Mouse (Mus musculus): ENCODE data around the gene Trp53i11. TPM values are rescaled to one million over a fixed set of nuclear protein-coding genes. Genes with fewer than 3 reads are reported as not detected.

The Trp53i11 gene
- polyA plus RNA-seq, 1 experiment from 2014 or later: 42.1 TPM

DNA sequence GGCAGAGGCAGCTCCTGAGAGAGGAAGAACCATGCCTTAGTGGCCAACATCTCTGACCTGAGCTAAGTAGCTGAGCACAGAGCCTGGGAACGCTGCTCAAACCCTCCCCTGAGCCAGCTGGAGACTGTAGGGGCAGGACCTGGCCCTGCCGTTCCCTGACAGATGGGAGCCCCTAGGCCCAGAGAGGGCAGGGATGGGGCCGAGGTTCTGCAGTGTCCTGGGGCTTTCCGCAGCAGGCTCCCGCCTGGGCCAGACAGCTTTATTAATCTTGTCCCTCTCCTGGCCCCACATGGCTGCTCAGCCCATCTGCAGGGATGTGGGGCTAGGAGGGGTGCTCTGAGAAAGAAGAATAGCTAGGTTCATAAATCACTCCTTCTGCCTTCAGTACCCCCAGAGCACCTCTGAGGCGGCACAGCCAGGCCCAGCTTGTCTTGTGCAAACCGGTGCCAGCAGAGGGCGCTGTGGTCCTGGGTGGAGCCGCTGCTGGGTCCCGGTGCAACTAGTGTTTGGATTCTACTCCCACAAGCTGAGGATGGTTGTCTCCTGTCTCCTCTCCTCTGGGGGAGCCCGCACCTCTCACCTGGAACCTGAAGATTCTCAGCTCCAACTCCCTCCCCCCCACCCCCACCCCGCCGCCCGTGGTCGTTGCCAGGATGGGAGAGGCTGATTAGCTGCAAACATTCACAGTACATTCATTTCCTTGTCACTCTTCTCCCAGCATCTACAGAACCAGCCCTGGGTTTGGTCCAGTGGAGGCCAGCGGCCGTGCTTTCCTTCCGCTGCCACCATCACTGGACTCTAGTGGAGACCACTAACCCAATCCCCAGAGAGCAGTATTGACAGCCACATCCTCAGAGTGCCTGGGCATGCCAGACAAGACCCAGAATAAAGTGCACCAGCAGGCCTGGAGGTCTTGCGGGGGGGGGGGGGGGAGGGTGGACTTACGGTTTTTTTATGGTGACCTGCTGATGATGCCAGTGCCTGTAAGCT is 39.6 kb downstream of the Trp53i11 start:
- 9% methylated on average over 19 of the region's 20 CpGs for WGBS
- no peaks in the 10 kb centered on the region for H3K9me3 ChIP-seq (replicated peaks)
- H3K27ac ChIP-seq: peak overlapping the region; percentile 90
- peaks cover 11% of the 10 kb centered on the region for H3K36me3 ChIP-seq
- no peak overlapping the region for H3K4me3 ChIP-seq (replicated peaks)
- peak overlapping the region; percentile 29 for H3K4me2 ChIP-seq
- H3K9ac ChIP-seq: no peak overlapping the region
- H3K4me1 ChIP-seq: peaks cover 50% of the 10 kb centered on the region
- no peaks in the 10 kb centered on the region for H3K27me3 ChIP-seq
- ATAC-seq (replicated peaks; ENCODE audit: low FRiP score): peak; percentile 77

DNA sequence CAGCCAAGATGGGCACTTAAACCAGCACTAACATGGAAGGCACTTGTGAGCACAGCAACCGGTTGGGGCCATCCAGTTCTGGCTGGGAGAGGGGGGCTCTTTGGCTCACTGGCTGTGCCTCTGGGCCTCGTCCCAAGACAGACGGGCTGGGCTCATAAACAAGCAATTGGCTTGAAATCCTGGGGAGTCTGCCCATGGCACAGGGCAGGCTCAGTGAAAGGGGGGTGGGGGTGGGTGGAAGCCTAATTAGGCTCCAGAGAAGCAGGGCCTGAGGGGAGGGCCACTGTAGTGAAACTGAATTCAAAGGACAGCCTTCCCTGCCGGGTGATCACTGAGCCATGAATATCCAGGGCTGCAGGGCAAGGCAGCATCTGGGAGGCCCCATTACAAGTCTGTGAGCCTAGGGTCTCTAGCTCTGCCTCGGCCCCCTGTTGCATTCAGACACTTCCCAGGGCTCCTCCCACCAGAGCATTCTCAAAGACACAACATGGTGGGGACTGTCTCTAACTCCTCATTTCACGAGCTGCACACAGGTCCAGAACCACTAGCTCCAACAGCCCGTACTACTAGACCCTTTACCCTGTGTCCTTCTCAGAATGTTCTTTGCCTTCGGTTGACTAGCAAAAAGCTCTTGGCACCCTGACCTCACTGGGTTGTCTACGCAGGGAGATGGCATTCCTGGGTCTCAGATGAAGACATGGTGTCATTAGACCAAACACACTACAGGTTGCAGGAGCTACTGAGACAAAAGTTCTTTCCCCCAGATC is 40.5 kb downstream of the Trp53i11 start:
- WGBS: 32% methylated on average over 9 of the region's 9 CpGs
- no peaks in the 10 kb centered on the region for H3K27me3 ChIP-seq
- peak overlapping the region; percentile 29; the same call in 1 of the 2 replicates for H3K4me2 ChIP-seq
- peak overlapping the region; percentile 90 for H3K27ac ChIP-seq
- H3K4me3 ChIP-seq (replicated peaks): no peak overlapping the region
- no peak overlapping the region for H3K9ac ChIP-seq
- H3K36me3 ChIP-seq: peaks cover 5% of the 10 kb centered on the region; the same call in 1 of the 2 replicates
- no peaks in the 10 kb centered on the region for H3K9me3 ChIP-seq (replicated peaks)
- peaks cover 53% of the 10 kb centered on the region for H3K4me1 ChIP-seq
- ATAC-seq (replicated peaks; ENCODE audit: low FRiP score): peak; percentile 82

DNA sequence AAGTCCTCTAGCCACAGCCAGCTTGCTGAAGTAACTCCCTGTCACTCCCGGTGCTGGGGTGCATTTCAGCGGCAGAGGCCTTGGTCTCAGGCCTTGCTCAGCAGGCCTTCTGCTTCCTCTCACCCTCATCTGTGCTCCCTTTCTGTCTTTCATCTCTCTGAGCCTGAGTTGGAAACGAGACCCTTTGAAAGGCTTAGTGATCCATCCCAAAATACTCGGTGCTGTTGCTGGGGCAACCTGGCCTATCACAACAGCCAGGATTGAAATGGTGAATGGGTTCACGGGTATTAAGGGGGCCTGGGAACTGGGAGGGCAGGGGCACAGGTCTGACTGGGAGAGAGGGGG is 41.1 kb downstream of the Trp53i11 start:
- no peaks in the 10 kb centered on the region for H3K9me3 ChIP-seq (replicated peaks)
- peak overlapping the region; percentile 90 for H3K27ac ChIP-seq
- H3K27me3 ChIP-seq: no peaks in the 10 kb centered on the region
- H3K4me2 ChIP-seq: no peak overlapping the region
- ATAC-seq (replicated peaks; ENCODE audit: low FRiP score): no peak
- no peak overlapping the region for H3K9ac ChIP-seq
- H3K36me3 ChIP-seq: 0 out of 2 replicates have a peak, but pooled peaks cover under 1% of the 10 kb centered on the region
- 17% methylated on average over 5 of the region's 5 CpGs for WGBS
- peaks cover 49% of the 10 kb centered on the region for H3K4me1 ChIP-seq
- H3K4me3 ChIP-seq (replicated peaks): no peak overlapping the region

DNA sequence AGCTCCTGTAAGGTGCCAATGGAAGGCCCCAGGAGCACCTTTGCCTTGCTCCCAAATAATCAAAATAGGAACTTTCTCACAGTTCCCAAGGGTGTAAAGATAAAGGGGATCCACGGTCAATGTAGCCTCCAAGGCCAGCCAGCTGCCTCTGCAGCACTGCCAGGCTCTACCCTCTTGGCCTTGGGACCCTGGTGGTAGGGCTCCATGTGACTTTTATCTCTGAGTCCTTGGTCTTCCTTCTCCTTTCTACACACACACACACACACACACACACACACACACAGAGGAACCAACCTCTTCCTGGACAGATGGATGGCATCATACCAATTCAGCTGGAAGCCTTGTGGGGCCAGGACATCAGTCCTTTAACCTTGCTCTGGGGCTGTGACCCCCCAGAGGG is 44.8 kb downstream of the Trp53i11 start:
- WGBS: 83% methylated on average over 1 of the region's 1 CpGs
- Histone ChIP-seq H3K9me3 (replicated peaks) (no peaks in the 10 kb centered on the region), H3K27me3 (no peaks in the 10 kb centered on the region), H3K4me2 (no peak overlapping the region), H3K4me1 (peaks cover 43% of the 10 kb centered on the region), H3K4me3 (replicated peaks) (no peak overlapping the region), H3K9ac (no peak overlapping the region), H3K36me3 (0 out of 2 replicates have a peak, but pooled peaks cover 3% of the 10 kb centered on the region), H3K27ac (no peak overlapping the region)
- ATAC-seq (replicated peaks; ENCODE audit: low FRiP score): no peak

DNA sequence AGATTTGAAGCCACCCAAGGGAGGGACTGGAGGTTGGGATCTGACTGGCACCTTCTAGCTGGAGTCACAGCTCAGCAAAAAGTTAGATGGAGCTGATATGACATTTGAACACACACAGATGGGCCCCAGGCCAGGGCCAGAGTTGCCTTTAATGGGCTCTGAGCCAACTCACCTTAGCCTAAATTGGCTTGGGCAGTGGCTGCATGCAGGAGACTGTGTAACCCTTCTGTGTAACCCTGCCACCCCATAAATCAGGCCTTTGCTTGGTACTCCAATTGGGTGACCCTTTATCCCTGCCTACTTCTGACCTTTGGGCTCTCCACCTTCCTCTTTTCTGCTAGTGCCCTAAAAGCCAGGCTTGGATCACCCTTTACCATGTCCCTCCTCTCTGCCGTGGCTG is 49.7 kb downstream of the Trp53i11 start:
- H3K4me3 ChIP-seq (replicated peaks): no peak overlapping the region
- H3K4me1 ChIP-seq: peaks cover 42% of the 10 kb centered on the region
- no peaks in the 10 kb centered on the region for H3K27me3 ChIP-seq
- ATAC-seq (replicated peaks; ENCODE audit: low FRiP score): peak; percentile 24
- H3K27ac ChIP-seq: peak overlapping the region; percentile 54
- H3K9ac ChIP-seq: no peak overlapping the region
- WGBS: 53% methylated on average over 1 of the region's 1 CpGs
- no peak overlapping the region for H3K4me2 ChIP-seq
- no peaks in the 10 kb centered on the region for H3K9me3 ChIP-seq (replicated peaks)
- peaks cover 11% of the 10 kb centered on the region; the same call in 1 of the 2 replicates for H3K36me3 ChIP-seq

DNA sequence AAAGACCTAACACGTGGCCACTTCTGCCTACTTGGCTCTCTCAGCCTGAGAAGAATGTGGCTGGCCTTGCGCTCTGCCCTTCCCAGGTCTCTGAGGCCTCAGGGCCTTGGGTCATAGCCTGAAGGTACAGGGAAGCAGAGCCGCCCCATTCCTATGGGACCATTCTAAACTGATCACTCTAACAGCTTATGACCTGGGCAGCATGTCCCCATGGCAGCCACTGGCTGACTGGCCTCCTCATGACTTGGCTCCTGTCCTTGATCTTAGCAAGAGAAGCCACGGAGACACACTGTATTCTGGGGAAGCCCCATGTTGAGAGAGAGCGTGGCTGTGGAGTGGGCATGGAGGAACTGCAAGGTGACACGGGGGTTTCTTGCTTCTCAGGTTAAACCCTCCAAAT is 51.5 kb downstream of the Trp53i11 start:
- Histone ChIP-seq H3K27ac (no peak overlapping the region), H3K4me3 (replicated peaks) (no peak overlapping the region), H3K36me3 (peaks cover 11% of the 10 kb centered on the region; the same call in 1 of the 2 replicates), H3K4me2 (no peak overlapping the region), H3K4me1 (peaks cover 48% of the 10 kb centered on the region), H3K27me3 (no peaks in the 10 kb centered on the region), H3K9ac (no peak overlapping the region), H3K9me3 (replicated peaks) (no peaks in the 10 kb centered on the region)
- ATAC-seq (replicated peaks; ENCODE audit: low FRiP score): 0 out of 2 replicates have a peak, but pooled peaks have one; percentile 16
- 80% methylated on average over 6 of the region's 6 CpGs for WGBS

DNA sequence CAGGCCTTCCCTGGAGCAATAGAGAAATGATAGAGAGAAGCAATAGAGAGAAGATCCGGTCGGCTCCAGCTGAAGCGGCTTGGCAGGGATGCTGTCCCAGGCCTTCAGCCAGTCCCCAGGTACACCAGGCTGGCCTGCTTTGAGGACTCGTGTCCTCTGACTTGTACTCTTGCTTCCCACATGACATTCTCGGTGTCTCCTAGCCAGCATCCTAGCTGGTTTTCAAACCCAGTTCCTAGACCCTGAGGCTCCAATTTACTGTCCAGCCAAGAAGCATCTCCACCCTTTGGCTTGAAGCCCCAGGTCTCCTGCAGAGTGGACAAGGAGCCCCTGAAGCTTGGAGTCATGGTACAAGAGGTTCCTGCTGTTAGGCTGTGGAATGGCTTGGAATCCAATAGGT is 54.8 kb downstream of the Trp53i11 start:
- Histone ChIP-seq H3K9ac (no peak overlapping the region), H3K4me2 (no peak overlapping the region), H3K36me3 (peaks cover 8% of the 10 kb centered on the region; the same call in 1 of the 2 replicates), H3K4me1 (peaks cover 45% of the 10 kb centered on the region), H3K9me3 (replicated peaks) (no peaks in the 10 kb centered on the region), H3K4me3 (replicated peaks) (no peak overlapping the region), H3K27me3 (no peaks in the 10 kb centered on the region), H3K27ac (no peak overlapping the region)
- WGBS: 84% methylated on average over 5 of the region's 5 CpGs
- no peak for ATAC-seq (replicated peaks; ENCODE audit: low FRiP score)

DNA sequence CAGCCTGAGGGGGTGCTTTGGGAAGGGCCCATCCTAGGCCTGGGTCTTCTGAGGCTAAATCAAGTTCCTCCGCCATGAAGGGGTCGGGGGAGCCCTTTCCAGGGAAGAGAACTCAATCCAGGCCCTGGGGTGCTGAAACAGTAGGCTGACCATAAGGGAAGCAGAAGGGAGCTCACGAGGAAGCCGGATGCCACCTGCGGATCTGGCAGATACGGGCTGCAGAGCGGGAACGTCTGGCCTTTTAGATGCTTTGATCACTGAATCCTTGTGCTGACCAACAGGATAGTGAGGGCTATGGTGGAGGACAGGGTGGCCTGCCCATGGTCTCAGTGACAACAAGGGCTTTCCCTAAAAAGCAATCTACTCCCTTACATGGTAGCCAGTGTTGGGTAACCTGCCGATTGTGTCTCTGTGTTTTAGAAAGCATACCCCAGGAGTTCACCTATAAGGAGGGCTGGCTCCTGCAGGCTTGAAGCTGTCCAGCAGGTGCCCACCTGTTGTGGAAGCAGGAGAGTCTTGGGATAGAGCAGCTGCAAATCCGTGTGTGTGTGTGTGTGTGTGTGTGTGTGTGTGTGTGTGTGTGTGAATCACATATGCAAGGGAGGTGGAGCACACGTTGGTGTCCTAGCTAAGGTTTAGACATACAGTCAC is 56.2 kb downstream of the Trp53i11 start:
- Histone ChIP-seq H3K9ac (no peak overlapping the region), H3K9me3 (replicated peaks) (no peaks in the 10 kb centered on the region), H3K4me2 (no peak overlapping the region), H3K36me3 (0 out of 2 replicates have a peak, but pooled peaks cover 2% of the 10 kb centered on the region), H3K4me3 (replicated peaks) (no peak overlapping the region), H3K4me1 (peaks cover 33% of the 10 kb centered on the region), H3K27ac (no peak overlapping the region), H3K27me3 (no peaks in the 10 kb centered on the region)
- no peak for ATAC-seq (replicated peaks; ENCODE audit: low FRiP score)
- WGBS: 78% methylated on average over 11 of the region's 11 CpGs

DNA sequence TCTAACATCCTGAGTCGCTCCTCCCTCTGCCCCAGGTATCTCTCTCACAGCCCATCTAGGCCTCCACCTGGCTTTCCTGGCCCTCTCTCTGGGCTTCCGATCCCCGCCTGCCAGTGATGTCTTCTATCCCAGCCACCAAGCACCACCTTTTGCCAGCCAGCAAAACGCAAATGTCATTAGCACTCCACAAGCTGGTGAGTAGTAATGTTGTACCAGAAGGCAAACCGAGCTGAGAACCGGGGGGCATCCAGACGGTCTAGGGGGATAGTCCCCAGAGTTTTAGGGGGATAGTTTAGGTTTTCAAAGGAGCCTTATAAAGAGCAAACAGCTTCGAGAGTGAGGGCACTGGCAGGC is 56.7 kb downstream of the Trp53i11 start:
- Histone ChIP-seq H3K27ac (no peak overlapping the region), H3K4me2 (no peak overlapping the region), H3K9me3 (replicated peaks) (no peaks in the 10 kb centered on the region), H3K27me3 (no peaks in the 10 kb centered on the region), H3K4me1 (peaks cover 33% of the 10 kb centered on the region), H3K9ac (no peak overlapping the region), H3K4me3 (replicated peaks) (no peak overlapping the region), H3K36me3 (0 out of 2 replicates have a peak, but pooled peaks cover 2% of the 10 kb centered on the region)
- no peak for ATAC-seq (replicated peaks; ENCODE audit: low FRiP score)
- 83% methylated on average over 8 of the region's 8 CpGs for WGBS

DNA sequence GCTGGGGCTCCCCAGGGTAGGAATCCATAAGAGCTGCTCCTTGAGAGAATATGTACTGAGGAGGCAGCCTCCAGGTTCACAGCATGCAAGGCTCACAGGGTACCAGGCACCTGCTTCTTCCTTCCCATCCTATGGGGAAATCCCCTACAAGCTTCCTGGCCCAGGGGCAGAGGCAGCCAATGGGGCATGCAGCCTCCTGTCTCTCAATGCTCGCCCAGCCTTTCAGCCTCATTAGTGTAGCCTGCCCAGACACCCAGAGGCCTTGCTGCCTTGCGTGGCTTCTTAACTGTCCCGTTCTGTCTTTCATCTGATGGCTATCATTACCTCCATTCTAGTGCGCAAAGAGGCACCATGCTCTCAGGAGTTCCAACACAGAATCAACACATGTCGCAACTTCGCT is 61.7 kb downstream of the Trp53i11 start:
- ATAC-seq (replicated peaks; ENCODE audit: low FRiP score): 0 out of 2 replicates have a peak, but pooled peaks have one; percentile 26
- no peaks in the 10 kb centered on the region for H3K36me3 ChIP-seq
- no peak overlapping the region for H3K9ac ChIP-seq
- 70% methylated on average over 6 of the region's 6 CpGs for WGBS
- peaks cover 38% of the 10 kb centered on the region for H3K4me1 ChIP-seq
- no peak overlapping the region for H3K4me2 ChIP-seq
- H3K4me3 ChIP-seq (replicated peaks): no peak overlapping the region
- 0 out of 2 replicates have a peak overlapping the region, but pooled peaks have one; percentile 3 for H3K27ac ChIP-seq
- no peaks in the 10 kb centered on the region for H3K9me3 ChIP-seq (replicated peaks)
- no peaks in the 10 kb centered on the region for H3K27me3 ChIP-seq

DNA sequence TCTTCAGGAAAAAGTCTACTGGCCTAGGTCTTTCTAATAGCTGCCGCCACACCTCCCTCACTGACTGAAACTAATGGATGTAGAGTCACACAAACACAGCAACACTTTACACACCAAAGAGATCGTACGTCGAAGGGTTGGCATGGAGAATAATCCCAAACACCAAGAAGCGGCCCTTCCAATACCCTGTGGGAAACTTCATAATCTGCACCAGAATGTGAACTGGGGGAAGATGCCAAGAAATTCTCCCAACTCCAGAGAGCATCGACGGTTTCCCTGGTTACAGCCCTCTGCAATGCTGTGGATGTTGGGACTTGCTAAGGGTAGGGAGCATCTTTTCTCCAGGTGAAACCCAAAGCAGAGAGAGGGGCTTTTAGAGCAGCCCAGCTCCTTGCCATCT is 63.3 kb downstream of the Trp53i11 start:
- no peaks in the 10 kb centered on the region for H3K36me3 ChIP-seq
- peaks cover 38% of the 10 kb centered on the region for H3K4me1 ChIP-seq
- no peak overlapping the region for H3K4me3 ChIP-seq (replicated peaks)
- no peak overlapping the region for H3K4me2 ChIP-seq
- no peaks in the 10 kb centered on the region for H3K27me3 ChIP-seq
- no peaks in the 10 kb centered on the region for H3K9me3 ChIP-seq (replicated peaks)
- H3K9ac ChIP-seq: no peak overlapping the region
- no peak for ATAC-seq (replicated peaks; ENCODE audit: low FRiP score)
- WGBS: 92% methylated on average over 7 of the region's 7 CpGs
- H3K27ac ChIP-seq: no peak overlapping the region

Data from kidney, embryonic 15.5 days (tissue).